Mouse (Mus musculus): ENCODE data around the gene Sclt1.

DNA sequence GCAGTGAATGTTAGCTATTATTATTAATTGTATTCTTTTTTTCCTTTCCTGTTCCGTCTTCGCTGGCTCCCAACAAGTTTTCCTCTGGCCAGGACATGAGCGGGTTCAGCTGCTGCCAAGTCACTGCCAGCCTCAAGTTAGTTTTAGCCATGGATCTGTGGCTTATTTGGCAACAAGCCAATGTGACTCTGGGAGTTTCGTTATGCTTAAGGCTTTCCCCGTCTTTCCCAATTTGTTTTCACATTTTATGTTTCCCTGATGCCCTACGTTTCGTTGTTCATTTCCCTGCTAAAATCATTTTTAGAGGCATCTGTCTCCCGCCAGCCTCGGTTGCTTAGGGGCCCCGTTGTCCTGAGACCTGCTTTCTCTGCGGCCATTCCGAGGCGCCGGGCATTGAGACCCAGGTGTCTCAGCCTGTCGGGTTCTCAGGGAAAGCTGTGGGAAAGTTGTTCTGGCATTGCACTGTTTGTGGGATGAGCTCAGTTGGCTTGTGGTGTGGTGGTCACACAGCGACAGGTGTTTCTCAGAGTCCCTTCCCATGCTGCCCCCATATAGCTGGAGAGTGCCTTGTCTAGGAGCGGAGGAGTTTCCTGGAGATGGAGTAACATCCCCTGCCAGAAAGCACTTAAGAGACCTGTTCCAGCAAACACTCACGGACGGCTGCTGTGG lies 152.9 kb downstream of the Sclt1 start:
- no peak for TF ChIP-seq CTCF (IDR thresholded peaks at IDR 0.05; ENCODE audit: low read depth, low read length)
- no peak for TF ChIP-seq POLR2A (IDR thresholded peaks at IDR 0.05; ENCODE audit: borderline replicate concordance, low read depth, low read length)

All from bone marrow macrophage, adult 2 months (primary cell).